Mouse (Mus musculus): ENCODE measurements around the gene Tmem120a. TPM values are rescaled to one million over a fixed set of nuclear protein-coding genes. Genes with fewer than 3 reads are reported as not detected.

Tmem120a gene
- 10 to 100 TPM; 44.4 to 47.0 TPM for total RNA-seq (2021)

DNA sequence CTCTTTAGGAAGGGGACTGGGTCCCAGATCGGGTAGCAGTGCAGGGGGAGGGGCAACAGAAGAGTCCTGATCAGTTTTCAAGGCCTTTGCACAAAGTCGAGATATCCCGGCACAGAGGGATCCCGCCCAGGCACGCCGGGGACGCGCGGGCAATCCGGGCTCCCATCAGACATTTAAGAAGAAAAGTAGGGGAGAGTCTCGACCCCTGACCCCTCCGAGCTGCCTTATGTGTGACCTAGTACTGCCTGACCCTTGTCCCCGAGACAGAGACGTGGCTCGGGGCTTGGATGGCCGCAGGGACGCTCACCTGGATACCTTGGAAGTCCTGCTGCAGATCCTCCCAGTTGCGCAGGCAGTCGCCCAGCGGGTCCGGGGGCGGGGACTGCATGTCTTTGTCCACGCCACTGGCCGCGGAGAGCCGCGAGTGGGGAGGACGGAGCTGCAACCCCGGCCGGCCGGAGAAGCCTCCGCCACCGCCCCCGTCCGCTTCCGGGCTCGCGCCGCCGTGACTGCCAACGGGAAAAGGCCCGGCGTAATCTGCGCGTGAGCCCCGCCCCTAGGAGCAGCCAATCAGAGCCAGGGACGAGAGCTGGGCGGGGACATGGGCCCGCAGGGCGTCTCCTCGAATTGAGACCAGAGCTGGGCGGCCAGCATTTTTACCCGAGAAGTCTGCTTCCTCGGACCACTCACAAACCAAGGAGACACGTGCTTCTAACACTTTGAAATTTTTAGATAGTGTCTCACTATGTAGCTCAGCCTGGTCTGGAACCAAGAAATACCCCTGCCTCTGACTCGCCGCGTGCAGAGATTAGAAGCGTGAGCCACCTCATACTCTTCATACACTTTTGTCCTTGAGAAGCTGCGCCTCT, at the start of gene Tmem120a:
Gene Tmem120a (minus strand): TSS at position 708 of the 869 bp plus-strand sequence.
- intact Hi-C loops (cut with DNase I): no loop called here
- peak; percentile 95 for DNase-seq

DNA sequence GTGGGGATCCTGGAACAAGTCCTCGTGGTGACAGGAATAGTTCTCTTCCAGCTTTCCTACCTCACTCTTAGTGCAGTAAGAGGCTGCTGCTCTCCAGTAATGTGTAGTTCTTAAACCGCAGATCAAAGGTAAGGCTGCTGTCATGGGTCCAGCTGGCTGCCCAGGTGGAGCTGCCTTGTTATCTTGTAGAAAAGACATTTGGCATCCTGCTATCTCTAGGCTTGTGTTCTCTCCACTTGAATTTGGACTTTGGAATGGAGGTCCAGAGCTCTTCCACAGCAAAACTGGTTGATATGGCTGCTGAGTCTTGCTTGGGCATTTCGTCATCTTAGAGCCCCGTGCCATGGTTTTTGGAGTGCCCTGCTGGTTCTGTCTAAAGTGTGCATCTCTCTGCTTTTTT, 38.7 kb upstream of the Tmem120a start:
- intact Hi-C loops (cut with DNase I): no loop called here
- no peak for DNase-seq

DNA sequence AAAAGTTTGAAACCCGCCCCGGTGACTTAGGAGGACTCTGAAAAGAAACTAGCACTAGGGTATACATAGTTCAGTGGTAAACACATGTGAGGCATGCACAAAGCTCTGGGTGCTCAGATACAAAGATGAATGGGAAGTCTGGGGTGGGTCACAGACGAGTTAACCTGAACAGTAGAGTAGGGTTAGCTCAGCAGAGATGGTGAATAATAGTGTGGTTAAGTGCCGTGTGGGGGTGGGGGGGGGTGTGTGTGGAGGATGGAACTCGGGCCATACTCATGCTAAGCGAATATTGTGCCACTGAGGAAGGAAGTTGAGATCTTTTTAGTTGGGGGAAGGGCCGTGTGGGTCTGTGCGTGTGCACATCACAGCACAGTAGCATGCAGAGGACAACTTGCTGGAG, 36.1 kb upstream of the Tmem120a start:
- no peak for DNase-seq
- intact Hi-C loops (cut with DNase I): no loop called here

DNA sequence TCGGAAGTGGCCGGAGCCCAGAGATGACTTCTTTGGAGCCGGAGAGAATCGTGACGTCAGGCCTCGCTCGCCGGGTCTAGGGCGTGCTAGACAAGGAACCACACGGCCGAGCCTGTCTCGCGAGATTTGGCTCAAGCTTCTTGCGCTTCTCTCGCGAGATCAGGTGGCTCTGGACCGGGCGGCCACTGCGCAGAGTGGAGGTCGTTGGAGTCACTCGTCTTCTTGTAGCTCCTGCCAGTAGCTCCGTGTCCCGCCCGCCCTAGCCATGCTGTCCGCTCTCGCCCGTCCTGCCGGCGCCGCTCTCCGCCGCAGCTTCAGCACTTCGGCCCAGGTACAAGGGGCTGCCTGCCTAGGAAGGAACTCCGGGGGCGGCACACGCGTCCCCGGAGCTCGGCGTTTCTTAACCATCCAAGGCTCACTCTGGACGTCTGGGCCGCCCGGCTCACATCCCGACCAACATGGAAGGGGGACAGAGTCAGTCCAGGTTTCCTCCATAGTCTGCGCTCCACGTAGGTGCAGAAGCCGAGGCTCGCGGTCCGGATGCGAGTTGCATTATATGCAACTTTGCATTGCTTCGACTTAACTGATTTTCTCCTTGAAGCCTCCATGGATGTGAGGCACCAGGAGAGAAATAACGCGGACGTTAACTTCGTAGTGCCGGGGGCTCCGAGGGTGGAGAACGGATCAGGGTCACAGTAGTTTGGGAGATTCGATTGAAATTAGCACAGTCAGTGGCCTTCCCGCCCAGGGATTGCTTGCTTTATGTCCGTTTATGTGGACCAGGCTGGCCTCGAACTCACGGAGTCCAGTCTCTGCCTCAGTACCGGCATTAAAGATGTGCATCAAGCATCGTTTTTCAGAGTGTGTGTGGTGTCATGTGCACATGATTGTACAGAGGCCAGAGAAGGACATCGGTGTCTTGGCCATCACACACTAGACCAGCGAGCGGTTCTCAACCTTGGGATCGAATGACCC, 34.5 kb upstream of the Tmem120a start, which contains the start of gene Mdh2:
Gene Mdh2 (plus strand): TSS at position 10 of the 975 bp plus-strand sequence.
- intact Hi-C loops (cut with DNase I): no loop called here
- peak; percentile 100 for DNase-seq

DNA sequence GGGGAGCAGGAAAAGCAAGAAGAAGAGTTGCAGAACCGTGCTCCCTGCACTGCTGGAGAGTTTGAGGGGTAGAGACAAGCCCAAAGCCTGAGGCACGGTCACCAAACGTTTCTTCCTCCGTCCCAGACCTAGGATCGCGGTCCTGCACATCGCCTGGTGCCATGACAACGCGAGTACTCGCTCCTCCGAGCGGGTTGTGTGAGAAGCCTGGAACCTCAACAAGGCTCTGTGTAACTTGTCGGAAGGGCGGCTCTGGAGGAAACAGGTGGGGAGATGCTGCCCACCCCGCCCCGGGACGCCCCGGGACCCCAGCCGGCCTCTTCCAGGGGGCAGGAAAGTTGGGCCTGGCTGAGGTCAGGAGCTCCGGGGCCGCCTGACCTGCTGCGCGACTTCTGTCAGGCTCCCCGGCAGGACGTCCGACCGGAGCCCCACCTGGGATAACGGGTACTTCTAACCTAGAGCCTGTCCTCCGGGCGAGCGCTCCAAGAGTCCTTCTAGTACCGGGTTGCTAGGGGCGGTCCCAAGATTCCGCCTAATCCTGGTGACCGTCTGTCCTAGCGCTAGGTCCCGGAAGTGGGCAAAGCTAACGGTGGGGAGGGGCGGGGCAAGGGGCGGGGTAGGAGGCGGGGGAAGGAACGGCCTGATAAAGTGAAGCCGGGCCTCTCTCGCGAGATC, 33.7 kb upstream of the Tmem120a start, which contains the start of gene Styxl1:
Gene Styxl1 (minus strand): TSS at position 590 of the 675 bp plus-strand sequence.
- intact Hi-C loops (cut with DNase I): no loop called here
- DNase-seq: no peak

DNA sequence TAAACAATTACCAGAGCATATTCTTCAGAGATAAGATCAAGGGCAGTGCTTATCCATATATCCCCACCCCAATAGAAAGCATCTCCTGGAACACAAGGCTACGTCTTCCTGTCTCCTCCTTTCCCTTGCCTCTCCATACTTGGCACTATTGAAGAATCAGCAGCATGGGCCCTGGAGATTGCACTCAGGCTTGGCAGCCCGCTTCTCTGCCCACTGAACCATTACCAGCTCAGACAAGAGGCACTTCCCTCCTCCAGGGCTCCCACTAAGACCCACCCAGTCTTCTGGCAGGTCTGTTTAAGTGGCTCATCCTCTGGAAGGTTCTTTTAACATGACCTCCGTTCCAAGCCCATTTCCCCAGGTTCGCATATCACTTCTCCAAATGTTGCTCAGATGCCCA, 32.3 kb upstream of the Tmem120a start:
- peak; percentile 24 for DNase-seq
- intact Hi-C loops (cut with DNase I): no loop called here

DNA sequence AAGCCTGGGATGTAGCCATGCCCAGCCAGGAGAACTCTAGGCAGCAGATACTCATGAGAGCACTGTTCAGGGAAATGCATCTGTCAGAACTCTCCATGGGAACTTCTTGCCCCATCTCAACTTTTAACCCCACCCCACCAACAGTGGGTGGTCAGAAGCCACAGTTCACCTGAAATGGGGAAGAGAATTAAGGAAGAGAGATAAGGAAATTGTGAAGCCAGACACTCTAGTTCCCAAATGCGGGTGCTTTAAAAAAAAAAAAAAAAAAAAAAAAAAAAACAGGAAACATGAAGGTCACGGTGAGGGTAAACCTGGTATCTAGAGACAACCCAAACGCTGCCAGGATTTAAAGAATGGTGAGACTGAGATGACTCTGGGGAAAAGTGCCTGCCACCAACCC, 28.3 kb upstream of the Tmem120a start:
- DNase-seq: no peak
- intact Hi-C loops (cut with DNase I): no loop called here

DNA sequence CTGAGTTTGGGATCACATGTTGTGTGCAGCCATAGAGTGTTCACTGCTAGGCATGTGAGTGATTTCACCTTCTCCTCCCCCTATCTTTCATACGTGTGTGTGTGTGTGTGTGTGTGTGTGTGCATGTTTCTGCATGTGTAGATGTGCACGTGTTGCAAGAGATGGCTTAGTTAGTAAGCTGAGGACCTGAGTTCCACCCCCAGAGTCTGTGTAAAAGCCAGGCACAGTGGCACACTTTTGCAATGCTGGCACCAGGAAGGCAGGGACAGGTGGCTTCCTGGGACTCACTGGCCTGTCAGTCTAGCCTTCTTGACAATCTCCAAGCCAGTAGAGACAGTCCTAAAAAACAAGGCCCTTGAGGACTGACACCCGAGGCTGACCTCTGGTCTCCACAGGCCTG, 20.7 kb upstream of the Tmem120a start:
- intact Hi-C loops (cut with DNase I): loop anchor here (5.0 to 10.0 kb wide), 2 partner anchors 213 to 360 kb away; no protein-coding TSS in a partner anchor
- DNase-seq: no peak

DNA sequence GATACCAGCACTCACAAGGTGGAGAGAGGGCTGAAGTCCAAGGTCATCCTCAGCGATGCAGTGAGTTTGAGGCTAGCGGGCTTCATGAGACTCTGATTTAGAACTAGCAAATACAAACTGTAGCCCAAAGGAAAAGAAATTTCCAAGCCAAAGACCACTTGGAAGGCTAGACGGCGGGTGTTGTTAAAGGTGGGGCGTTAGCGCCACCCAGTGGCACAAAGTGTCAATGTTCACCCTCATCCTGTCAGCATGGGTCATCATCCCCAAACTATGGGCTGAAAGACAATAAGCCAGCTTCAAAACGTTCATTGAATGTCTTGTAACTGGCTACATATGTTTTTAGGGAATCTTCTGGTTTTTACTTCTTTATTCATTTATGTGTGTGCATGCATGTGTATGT, 19.3 kb upstream of the Tmem120a start:
- peak; percentile 82 for DNase-seq
- intact Hi-C loops (cut with DNase I): loop anchor here (1.0 to 10.0 kb wide), 3 partner anchors 145 to 359 kb away; no protein-coding TSS in a partner anchor

DNA sequence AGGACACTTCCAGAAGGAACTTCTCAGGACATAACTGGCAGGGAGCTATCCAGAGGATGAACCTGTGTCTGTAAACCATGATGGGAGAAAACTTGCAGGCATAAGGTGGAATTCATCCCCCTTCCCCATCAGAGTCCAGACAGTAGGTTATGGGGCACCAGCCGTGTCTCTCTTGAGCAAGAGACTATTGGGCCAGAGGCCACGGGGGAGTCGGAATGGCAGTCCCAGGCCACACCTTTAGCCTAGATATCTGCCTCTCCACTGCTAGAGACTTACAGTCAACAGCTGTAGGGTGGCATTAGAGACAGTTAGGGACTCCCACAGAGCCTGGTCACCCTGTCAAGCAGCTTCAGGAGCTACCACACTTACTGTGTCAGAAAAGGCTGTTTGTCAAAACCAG, 17.6 kb upstream of the Tmem120a start:
- intact Hi-C loops (cut with DNase I): loop anchor here (5.0 to 10.0 kb wide), 2 partner anchors 210 to 357 kb away; no protein-coding TSS in a partner anchor
- DNase-seq: no peak

DNA sequence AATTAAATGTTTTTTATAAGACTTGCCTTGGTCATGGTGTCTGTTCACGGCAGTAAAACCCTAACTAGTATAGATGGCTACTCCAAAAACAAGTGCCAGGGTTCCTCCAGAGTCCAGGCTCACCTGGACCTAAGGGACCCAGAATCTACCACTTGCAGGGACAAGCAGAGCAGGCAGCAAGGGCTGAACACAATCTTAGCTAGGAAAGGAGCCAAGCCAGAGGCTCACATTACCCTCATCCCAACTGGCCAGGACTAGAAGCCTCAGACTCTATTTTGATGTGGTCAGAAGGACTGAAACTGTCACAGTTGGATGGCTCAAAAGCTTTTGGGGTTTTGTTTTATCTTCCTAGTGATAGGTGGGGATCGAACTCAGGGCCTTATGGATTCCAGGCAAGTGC, 7.3 kb upstream of the Tmem120a start:
- intact Hi-C loops (cut with DNase I): no loop called here
- no peak for DNase-seq

DNA sequence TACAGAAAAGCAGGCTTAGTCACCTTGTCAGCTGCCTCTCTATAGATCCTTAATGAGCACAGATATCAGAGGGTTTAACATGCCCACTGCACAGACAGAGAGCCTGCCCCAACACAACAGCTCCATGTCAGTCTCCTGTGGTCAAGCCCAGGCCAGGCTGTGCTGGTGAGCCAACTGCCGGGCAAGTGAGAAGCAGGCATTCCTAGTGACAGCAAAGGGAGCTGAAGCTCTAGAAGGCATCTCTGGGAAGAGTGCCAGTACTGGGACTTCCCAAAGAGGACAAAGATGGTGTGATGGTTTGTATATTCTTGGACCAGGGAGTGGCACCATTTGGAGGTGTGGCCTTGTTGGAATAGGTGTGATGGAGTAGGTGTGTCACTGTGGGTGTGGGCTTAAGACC, 6.8 kb upstream of the Tmem120a start:
- intact Hi-C loops (cut with DNase I): no loop called here
- DNase-seq: no peak

DNA sequence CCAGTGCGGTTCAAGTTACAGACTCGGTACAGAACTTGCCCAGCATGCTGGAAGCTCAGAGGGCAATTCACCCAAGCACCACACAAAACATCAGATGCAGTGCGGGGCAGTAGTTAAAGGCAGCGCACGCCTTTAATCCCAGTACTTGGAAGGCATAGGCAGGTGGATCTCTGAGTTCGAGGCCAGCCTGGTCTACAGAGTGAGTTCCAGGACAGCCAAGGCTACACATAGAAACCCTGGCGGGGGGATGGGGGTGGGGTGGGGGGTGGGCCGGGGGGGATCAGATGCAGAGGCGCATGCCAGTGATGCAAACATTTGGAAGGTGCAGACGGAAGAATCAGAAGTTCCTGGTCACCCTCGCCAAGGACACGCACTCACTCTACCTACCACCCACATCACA, 494 bp upstream of the Tmem120a start:
- intact Hi-C loops (cut with DNase I): no loop called here
- no peak for DNase-seq

DNA sequence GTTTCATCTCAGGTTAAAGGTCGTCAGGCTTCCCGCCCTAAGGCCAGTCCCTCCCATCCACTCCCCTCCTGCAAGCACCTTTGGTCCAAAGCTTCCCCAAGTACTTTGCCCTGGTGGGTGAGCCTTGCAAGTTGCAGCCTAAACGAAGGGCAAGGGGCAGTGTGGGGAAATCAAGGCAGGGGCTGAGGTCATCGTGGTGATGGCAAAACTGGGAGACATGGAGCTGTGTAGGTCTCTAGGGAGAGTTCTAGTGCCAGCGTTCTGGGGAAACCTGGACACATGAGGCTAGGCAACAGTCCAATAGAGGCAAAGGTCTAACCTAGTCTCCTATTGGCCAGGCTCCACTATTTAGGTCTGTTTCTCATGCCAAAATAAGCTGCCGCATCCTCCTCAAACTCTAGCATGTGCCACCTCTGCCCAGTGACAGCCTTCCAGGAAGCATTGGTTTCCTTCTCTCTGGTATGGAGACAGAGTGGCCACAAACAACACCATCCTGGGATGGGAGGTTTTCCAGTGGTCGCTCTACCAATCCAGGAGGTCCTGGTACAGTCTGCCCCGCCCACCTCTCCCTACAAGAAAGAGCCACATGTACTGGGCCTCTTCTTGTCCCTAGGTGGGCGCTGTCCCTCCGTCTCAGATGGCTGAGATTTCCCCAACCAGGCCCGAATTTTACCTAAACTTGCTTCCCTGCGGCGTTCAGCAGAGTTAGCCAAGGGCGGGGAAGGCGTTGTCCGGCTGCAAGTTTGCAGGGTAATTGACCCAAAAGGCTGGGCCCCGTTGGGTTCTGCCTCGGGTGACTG, 1.1 kb downstream of the Tmem120a start:
- DNase-seq: peak; percentile 43
- intact Hi-C loops (cut with DNase I): no loop called here

DNA sequence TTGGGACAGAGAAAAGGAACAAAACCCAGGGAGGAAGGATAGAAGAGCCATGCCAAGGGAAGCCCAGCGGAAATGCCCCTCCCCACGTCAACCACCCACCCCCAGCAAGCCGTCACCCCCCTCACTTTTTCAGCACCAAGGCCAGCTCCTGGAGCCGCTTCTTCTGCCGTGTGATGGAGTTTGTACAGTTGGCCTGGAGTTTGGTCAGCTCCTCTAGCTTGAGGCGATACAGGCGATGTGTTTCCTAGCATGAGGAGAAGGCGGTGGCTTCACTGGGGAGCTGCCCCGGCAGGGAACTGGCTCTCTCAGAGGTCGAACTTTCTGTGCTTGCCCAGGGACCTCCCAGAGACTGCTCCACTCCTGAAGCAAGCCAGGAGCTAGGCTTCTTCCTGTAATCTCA, 2.1 kb downstream of the Tmem120a start:
- DNase-seq: no peak
- intact Hi-C loops (cut with DNase I): no loop called here

DNA sequence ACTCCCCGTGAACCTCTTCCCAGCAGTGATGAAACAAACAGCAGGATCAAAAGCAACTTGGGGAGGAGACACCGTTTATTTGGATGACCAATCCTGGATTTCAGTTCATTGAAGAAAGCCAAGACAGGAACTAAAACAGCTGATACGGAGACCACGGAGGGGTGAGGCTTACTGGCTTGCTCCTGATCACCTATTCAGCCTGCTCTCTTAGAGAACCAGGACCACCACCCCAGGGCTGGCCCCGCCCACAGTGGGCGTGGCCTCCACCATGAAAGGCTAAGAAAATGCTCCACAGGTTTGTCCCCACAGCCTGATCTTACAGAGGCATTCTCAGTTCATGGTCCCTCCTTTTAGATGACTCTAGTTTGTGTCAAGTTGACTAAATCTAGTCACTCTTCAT, 6.0 kb downstream of the Tmem120a start:
- no peak for DNase-seq
- intact Hi-C loops (cut with DNase I): no loop called here

DNA sequence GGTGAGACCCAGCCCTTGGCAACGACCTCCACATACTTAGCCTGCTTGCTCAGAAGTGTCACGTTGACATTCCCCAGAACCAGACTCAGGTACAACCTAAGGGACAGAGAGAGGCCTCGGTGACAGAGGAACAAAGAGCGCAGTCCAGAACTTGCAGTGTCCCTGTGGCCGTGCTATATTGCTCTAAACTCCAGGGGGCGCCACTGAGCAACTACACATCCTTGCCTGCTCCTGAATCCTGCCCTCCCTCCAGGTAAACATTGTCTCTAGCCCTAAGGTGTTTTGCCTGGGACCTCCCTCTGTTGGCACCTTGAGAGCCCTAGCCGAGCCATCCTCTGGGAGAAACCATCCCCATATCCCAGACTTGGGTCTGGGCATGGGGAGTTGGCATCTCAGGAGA, 7.1 kb downstream of the Tmem120a start:
- DNase-seq: no peak
- intact Hi-C loops (cut with DNase I): no loop called here

DNA sequence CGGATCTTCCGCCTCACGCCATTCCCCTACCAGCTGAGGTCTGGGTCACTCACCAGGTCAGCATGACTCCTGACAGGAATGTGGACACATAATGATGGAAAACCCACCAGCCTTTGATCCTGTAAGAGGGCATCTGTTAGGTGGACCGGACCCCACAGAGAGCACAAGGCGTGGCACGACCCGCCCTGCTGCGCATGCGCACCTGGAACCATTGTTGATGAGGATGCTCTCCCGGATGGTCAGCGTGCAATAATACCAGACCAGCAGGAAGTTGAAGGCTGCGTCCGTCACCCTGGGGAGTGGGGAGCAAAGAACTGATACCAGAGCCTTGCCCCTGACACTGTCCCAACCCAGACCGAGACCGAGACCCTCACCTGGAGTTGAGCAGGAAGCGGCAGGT, 7.7 kb downstream of the Tmem120a start:
- DNase-seq: no peak
- intact Hi-C loops (cut with DNase I): no loop called here

DNA sequence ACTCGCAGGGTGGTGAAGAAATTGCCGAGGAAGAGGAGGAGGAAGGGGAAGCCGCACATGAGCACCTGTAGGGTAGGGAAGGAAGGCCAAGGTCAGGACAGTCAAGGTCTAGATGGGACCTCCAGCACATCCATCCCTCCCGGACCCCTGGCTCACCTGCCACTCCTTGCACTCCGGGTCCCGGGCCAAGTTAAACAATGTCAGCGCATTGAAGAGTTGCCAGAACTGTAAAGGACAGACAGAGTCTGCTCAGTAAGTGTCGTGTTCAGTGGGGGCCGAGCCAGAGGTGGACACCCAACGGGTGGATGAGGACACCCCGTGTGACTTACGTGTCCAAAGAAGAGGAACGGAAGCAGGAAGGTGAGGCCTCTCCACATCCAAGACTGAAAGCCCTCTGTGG, 8.5 kb downstream of the Tmem120a start:
- no peak for DNase-seq
- intact Hi-C loops (cut with DNase I): no loop called here

Data from left cerebral cortex, postnatal 4 days (tissue).